Mouse (Mus musculus): Measurements from ENCODE around the gene Fis1. TPM values are rescaled to one million over a fixed set of nuclear protein-coding genes. Genes with fewer than 3 reads are reported as not detected.

Fis1 gene
- polyA plus RNA-seq, 1 experiment from 2014 or later, result 332 TPM

- ATAC-seq (ENCODE audit: low FRiP score) (no peak), DNase-seq (ENCODE audit: low spot score, missing footprints) (no peak)
- Histone ChIP-seq H3K36me3 (ENCODE audit: control insufficient read depth, insufficient read depth, low read length) (peaks cover 28% of the 10 kb centered on the region), H3K27me3 (ENCODE audit: control insufficient read depth, insufficient read depth, low read length) (no peaks in the 10 kb centered on the region), H3K9ac (ENCODE audit: low read length) (no peak overlapping the region), H3K9me3 (ENCODE audit: control insufficient read depth, low read length) (no peaks in the 10 kb centered on the region), H3K27ac (ENCODE audit: low read depth, low read length) (no peak overlapping the region), H3K4me1 (ENCODE audit: control insufficient read depth, insufficient read depth, low read length) (peaks cover 11% of the 10 kb centered on the region), H3K4me2 (no peak overlapping the region), H3K4me3 (ENCODE audit: low read depth, low read length) (no peak overlapping the region)
- WGBS, result 92% methylated on average over 6 of the region's 6 CpGs
Measured at GRCm38 (mm10) chr5:136989801-136990200, 36.7 kb downstream of the Fis1 start.

DNA sequence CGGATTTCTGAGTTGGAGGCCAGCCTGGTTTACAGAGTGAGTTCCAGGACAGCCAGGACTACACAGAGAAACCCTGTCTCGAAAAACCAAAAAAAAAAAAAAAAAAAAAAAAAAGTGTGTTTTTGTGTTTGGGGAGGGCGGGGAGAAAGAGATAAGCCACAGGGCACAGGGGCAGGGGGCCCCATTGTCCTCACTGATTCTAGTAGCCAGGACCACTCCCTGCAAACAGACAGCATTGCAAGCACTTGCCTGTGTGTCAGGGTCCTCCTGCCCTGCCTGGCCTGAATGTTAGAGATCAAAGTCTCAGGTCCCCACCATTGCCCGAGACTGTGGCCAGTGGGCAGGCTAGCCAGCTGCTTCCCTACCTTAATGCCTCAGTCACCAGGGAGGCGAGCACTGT is 46.4 kb downstream of the Fis1 start:
- Histone ChIP-seq H3K27me3 (ENCODE audit: control insufficient read depth, insufficient read depth, low read length) (no peaks in the 10 kb centered on the region), H3K9me3 (ENCODE audit: control insufficient read depth, low read length) (no peaks in the 10 kb centered on the region), H3K9ac (ENCODE audit: low read length) (no peak overlapping the region), H3K4me3 (ENCODE audit: low read depth, low read length) (no peak overlapping the region), H3K27ac (ENCODE audit: low read depth, low read length) (no peak overlapping the region), H3K36me3 (ENCODE audit: control insufficient read depth, insufficient read depth, low read length) (peaks cover 8% of the 10 kb centered on the region), H3K4me2 (no peak overlapping the region), H3K4me1 (ENCODE audit: control insufficient read depth, insufficient read depth, low read length) (no peaks in the 10 kb centered on the region)
- no peak for ATAC-seq (ENCODE audit: low FRiP score)
- 75% methylated on average over 3 of the region's 5 CpGs for WGBS
- no peak for DNase-seq (ENCODE audit: low spot score, missing footprints)

- Histone ChIP-seq H3K27ac (ENCODE audit: low read depth, low read length) (no peak overlapping the region), H3K27me3 (ENCODE audit: control insufficient read depth, insufficient read depth, low read length) (no peaks in the 10 kb centered on the region), H3K4me1 (ENCODE audit: control insufficient read depth, insufficient read depth, low read length) (no peaks in the 10 kb centered on the region), H3K9me3 (ENCODE audit: control insufficient read depth, low read length) (no peaks in the 10 kb centered on the region), H3K36me3 (ENCODE audit: control insufficient read depth, insufficient read depth, low read length) (peaks cover 2% of the 10 kb centered on the region; the same call in 1 of the 2 replicates), H3K9ac (ENCODE audit: low read length) (no peak overlapping the region), H3K4me3 (ENCODE audit: low read depth, low read length) (no peak overlapping the region), H3K4me2 (no peak overlapping the region)
- WGBS, result 79% methylated on average over 2 of the region's 2 CpGs
- no peak for ATAC-seq (ENCODE audit: low FRiP score)
- peak; percentile 89 for DNase-seq (ENCODE audit: low spot score, missing footprints)
Measured at GRCm38 (mm10) chr5:137000612-137001011, 47.5 kb downstream of the Fis1 start.

DNA sequence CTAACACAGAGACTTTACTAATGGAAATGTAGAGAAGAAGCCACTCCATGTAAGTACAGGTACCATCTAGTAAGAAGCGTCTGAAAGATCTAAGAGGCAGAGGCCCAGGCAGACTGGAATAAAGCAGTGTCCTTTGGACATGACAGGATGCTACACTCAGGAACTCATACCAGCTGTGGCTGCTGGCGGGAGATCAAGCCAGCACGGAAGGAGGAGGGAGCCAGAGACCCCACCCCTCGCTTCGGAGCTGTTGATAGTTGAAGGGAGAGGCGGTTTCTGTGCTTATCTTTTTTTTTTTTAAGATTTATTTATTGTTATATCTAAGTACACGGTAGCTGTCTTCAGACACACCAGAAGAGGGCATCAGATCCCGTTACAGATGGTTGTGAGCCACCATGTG is 54.2 kb downstream of the Fis1 start:
- H3K9me3 ChIP-seq (ENCODE audit: control insufficient read depth, low read length), result no peaks in the 10 kb centered on the region
- no peaks in the 10 kb centered on the region for H3K4me1 ChIP-seq (ENCODE audit: control insufficient read depth, insufficient read depth, low read length)
- no peak overlapping the region for H3K4me2 ChIP-seq
- no peak overlapping the region for H3K27ac ChIP-seq (ENCODE audit: low read depth, low read length)
- no peak for DNase-seq (ENCODE audit: low spot score, missing footprints)
- no peaks in the 10 kb centered on the region for H3K27me3 ChIP-seq (ENCODE audit: control insufficient read depth, insufficient read depth, low read length)
- WGBS, result 64% methylated on average over 8 of the region's 8 CpGs
- no peak for ATAC-seq (ENCODE audit: low FRiP score)
- H3K9ac ChIP-seq (ENCODE audit: low read length), result no peak overlapping the region
- no peak overlapping the region for H3K4me3 ChIP-seq (ENCODE audit: low read depth, low read length)
- H3K36me3 ChIP-seq (ENCODE audit: control insufficient read depth, insufficient read depth, low read length), result no peaks in the 10 kb centered on the region

DNA sequence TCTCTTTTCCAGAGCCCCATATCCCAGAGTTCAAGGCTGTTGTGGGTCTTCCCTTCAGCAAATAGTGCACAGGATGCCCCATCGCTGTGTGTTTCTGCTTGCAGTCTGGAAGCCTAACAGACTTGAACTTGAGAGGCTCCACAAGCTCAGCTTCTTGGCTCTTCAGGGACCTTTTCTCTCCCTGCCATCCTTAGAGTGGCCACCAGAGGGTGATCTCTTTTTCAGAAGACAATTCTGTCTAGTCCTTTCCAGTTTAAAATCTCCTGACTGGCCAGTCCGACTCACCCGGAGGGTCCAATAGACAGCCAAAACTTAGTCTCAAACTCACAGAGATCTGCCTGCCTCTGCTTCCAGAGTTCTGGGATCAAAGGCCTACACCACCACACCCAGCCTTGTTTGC is 56.9 kb downstream of the Fis1 start:
- Histone ChIP-seq H3K4me3 (ENCODE audit: low read depth, low read length) (no peak overlapping the region), H3K9me3 (ENCODE audit: control insufficient read depth, low read length) (no peaks in the 10 kb centered on the region), H3K27ac (ENCODE audit: low read depth, low read length) (no peak overlapping the region), H3K4me1 (ENCODE audit: control insufficient read depth, insufficient read depth, low read length) (no peaks in the 10 kb centered on the region), H3K9ac (ENCODE audit: low read length) (no peak overlapping the region), H3K4me2 (no peak overlapping the region), H3K36me3 (ENCODE audit: control insufficient read depth, insufficient read depth, low read length) (no peaks in the 10 kb centered on the region), H3K27me3 (ENCODE audit: control insufficient read depth, insufficient read depth, low read length) (no peaks in the 10 kb centered on the region)
- ATAC-seq (ENCODE audit: low FRiP score) (no peak), DNase-seq (ENCODE audit: low spot score, missing footprints) (peak; percentile 90)
- WGBS, result 23% methylated on average over 3 of the region's 3 CpGs

GRCm38 (mm10) chr5:137012401-137012950 is 59.4 kb downstream of the Fis1 start:
- no peak overlapping the region for H3K9ac ChIP-seq (ENCODE audit: low read length)
- no peaks in the 10 kb centered on the region for H3K4me1 ChIP-seq (ENCODE audit: control insufficient read depth, insufficient read depth, low read length)
- ATAC-seq (ENCODE audit: low FRiP score), result no peak
- no peaks in the 10 kb centered on the region for H3K9me3 ChIP-seq (ENCODE audit: control insufficient read depth, low read length)
- no peaks in the 10 kb centered on the region for H3K27me3 ChIP-seq (ENCODE audit: control insufficient read depth, insufficient read depth, low read length)
- no peak overlapping the region for H3K27ac ChIP-seq (ENCODE audit: low read depth, low read length)
- H3K36me3 ChIP-seq (ENCODE audit: control insufficient read depth, insufficient read depth, low read length), result no peaks in the 10 kb centered on the region
- no peak overlapping the region for H3K4me3 ChIP-seq (ENCODE audit: low read depth, low read length)
- no peak for DNase-seq (ENCODE audit: low spot score, missing footprints)
- no peak overlapping the region for H3K4me2 ChIP-seq
- 85% methylated on average over 15 of the region's 15 CpGs for WGBS

MicroRNA genes within 50 kb of the gene (microRNA counts, 519-probe panel; counts per million panel counts)
- not detected for microRNA mmu-miR-702

Small RNAs within 50 kb of the gene (microRNA-seq; reads per million reads assigned to microRNA genes)
- 74.7 reads per million, percentile 49 among the genes with 10 or more reads in this experiment for gene Mir702

Other genes with a start within 250 kb of the Fis1 start
- 18.8 and 21.9 TPM in 2 replicates for gene Col26a1, start 70.1 kb upstream of the Fis1 start, polyA plus RNA-seq (2014; fragmentation: Nextera tagmentation; extraction: Ambion mirVana)
- 111 and 114 TPM in 2 replicates for gene Ift22, start 45.1 kb upstream of the Fis1 start, polyA plus RNA-seq (2014; fragmentation: Nextera tagmentation; extraction: Ambion mirVana)
- 0.22 and 0.26 TPM in 2 replicates for gene Cldn15, start 13.3 kb downstream of the Fis1 start, polyA plus RNA-seq (2014; fragmentation: Nextera tagmentation; extraction: Ambion mirVana)
- gene Plod3, start 33.7 kb downstream of the Fis1 start, polyA plus RNA-seq (2014; fragmentation: Nextera tagmentation; extraction: Ambion mirVana), result 21.4 and 23.1 TPM in 2 replicates
- 91.1 and 92.1 TPM in 2 replicates for gene Znhit1, start 34.7 kb downstream of the Fis1 start, polyA plus RNA-seq (2014; fragmentation: Nextera tagmentation; extraction: Ambion mirVana)
- 0.40 and 0.59 TPM in 2 replicates for gene Vgf, start 73.1 kb downstream of the Fis1 start, polyA plus RNA-seq (2014; fragmentation: Nextera tagmentation; extraction: Ambion mirVana)
- gene Ap1s1, start 92.9 kb downstream of the Fis1 start, polyA plus RNA-seq (2014; fragmentation: Nextera tagmentation; extraction: Ambion mirVana), result 176 and 192 TPM in 2 replicates
- gene Serpine1, start 119.0 kb downstream of the Fis1 start, polyA plus RNA-seq (2014; fragmentation: Nextera tagmentation; extraction: Ambion mirVana), result not detected in 2 replicates
- 4.5 and 4.8 TPM in 2 replicates for gene Trim56, start 162.9 kb downstream of the Fis1 start, polyA plus RNA-seq (2014; fragmentation: Nextera tagmentation; extraction: Ambion mirVana)
- gene Muc3, start 196.0 kb downstream of the Fis1 start, polyA plus RNA-seq (2014; fragmentation: Nextera tagmentation; extraction: Ambion mirVana), result not detected in 2 replicates

All from midbrain, embryonic 11.5 days (tissue).